Mouse (Mus musculus): ENCODE measurements around the gene Pink1.

DNA sequence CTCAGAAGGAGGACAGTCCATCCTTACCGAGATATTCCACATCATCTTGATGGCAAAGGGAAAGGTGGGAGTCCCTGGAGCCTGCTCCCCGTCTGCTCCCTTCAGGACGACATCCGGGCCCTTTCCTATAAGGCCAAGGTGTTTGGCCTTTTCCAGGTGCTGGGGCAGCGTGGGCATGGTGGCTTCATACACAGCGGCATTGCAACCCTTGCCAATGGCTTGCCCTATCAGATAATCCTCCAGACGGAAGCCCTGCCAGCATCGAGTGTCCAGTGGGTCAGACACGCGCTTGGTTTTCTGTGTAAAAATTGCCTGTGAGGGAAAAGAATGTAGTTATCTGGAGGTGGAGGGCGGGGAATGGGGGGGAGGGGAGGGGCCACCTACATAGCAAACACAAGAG lies 5.4 kb downstream of the Pink1 start:
- TF ChIP-seq CTCF (IDR thresholded peaks at IDR 0.05; ENCODE audit: low read depth) (no peak), EP300 (IDR thresholded peaks at IDR 0.05; ENCODE audit: low read depth) (no peak)

Measured in liver, embryonic 14.5 days (tissue).